Mouse (Mus musculus) stomach, embryonic 15.5 days (tissue): ENCODE results near the gene Col4a3. TPM values are rescaled to one million over a fixed set of nuclear protein-coding genes. Genes with fewer than 3 reads are reported as not detected.

Experiments used
- ATAC-seq: fragments of 200-750 bp; cut with Nextera tagmentation; 2 replicates; pipeline ENCODE4 v1.8.0; 2017; ENCODE audit warnings: low read depth, moderate number of reproducible peaks, moderate TSS enrichment; ENCODE audit not compliant: insufficient read depth, low FRiP score
- H3K27ac ChIP-seq: fragments of 300-500 bp; sonication (generic); 2 replicates; pipeline ENCODE4 v1.5.1; 2015; ENCODE audit warnings: mild to moderate bottlenecking, inconsistent platforms
- H3K27me3 ChIP-seq: fragments of 300-500 bp; sonication (generic); replicated peaks from 2 replicates; pipeline ENCODE4 v1.6.1; 2015; ENCODE audit warnings: inconsistent platforms
- H3K36me3 ChIP-seq: fragments of 300-500 bp; sonication (generic); 2 replicates; pipeline ENCODE4 v1.6.1; 2015; ENCODE audit warnings: inconsistent platforms
- H3K4me1 ChIP-seq: fragments of 300-500 bp; sonication (generic); 2 replicates; pipeline ENCODE4 v1.6.1; 2015; ENCODE audit warnings: inconsistent platforms
- H3K4me2 ChIP-seq: fragments of 300-500 bp; sonication (generic); 2 replicates; pipeline ENCODE4 v1.6.1; 2015; ENCODE audit warnings: mild to moderate bottlenecking, inconsistent platforms
- H3K4me3 ChIP-seq: fragments of 300-500 bp; sonication (generic); replicated peaks from 2 replicates; pipeline ENCODE4 v1.5.1; 2015; ENCODE audit warnings: inconsistent platforms
- H3K9ac ChIP-seq: fragments of 300-500 bp; sonication (generic); 2 replicates; pipeline ENCODE4 v1.6.1; 2015; ENCODE audit warnings: inconsistent platforms
- H3K9me3 ChIP-seq: fragments of 300-500 bp; sonication (generic); 2 replicates; pipeline ENCODE4 v1.6.1; 2016; ENCODE audit warnings: inconsistent platforms
- WGBS: fragments of 180-500 bp; shearing (Covaris S2); methylation state at CpG from one replicate; pipeline ENCODE4 v1.1.7; 2015; 5-methylcytosine and 5-hydroxymethylcytosine counted together
- polyA plus RNA-seq: library from polyadenylated mRNA; unstranded; fragments of >200 nt; fragmentation: Nextera tagmentation; extraction: Ambion mirVana; gene quantifications from 2 replicates; pipeline ENCODE4 v1.2.1, GENCODE M21; 2015

Gene Col4a3
- 0.36 and 0.42 TPM in 2 replicates for polyA plus RNA-seq

- ATAC-seq = peak; percentile 58; the same call in 1 of the 2 replicates
- Histone ChIP-seq H3K4me3 (peak within 1 kb of the TSS; percentile 37), H3K4me1 (0 out of 2 replicates have a peak, but pooled peaks cover 4% of the 10 kb centered on the region), H3K4me2 (peak within 1 kb of the TSS; percentile 71), H3K27me3 (peaks cover 9% of the 10 kb centered on the region; the same call in 1 of the 2 replicates), H3K9ac (no peak within 1 kb of the TSS), H3K9me3 (no peaks in the 10 kb centered on the region), H3K27ac (no peak within 1 kb of the TSS), H3K36me3 (no peaks in the 10 kb centered on the region)
- WGBS = 5% methylated on average over 34 of the region's 34 CpGs
Observed at GRCm38 (mm10) chr1:82586713-82587399, at the start of gene Col4a3, which contains the start of gene Col4a4. Gene Col4a3 (plus strand): TSS chr1:82586921. Gene Col4a4 (minus strand): TSS chr1:82586849.

- Histone ChIP-seq H3K4me3 (no peak overlapping the region), H3K27ac (no peak overlapping the region), H3K36me3 (no peaks in the 10 kb centered on the region), H3K4me1 (no peaks in the 10 kb centered on the region), H3K9me3 (no peaks in the 10 kb centered on the region), H3K4me2 (no peak overlapping the region), H3K27me3 (no peaks in the 10 kb centered on the region), H3K9ac (no peak overlapping the region)
- WGBS = 54% methylated on average over 3 of the region's 3 CpGs
- no peak for ATAC-seq
Observed at GRCm38 (mm10) chr1:82537848-82538247, 48.9 kb upstream of the Col4a3 start.

- no peaks in the 10 kb centered on the region for H3K9me3 ChIP-seq
- H3K4me1 ChIP-seq = no peaks in the 10 kb centered on the region
- no peak overlapping the region for H3K4me2 ChIP-seq
- 75% methylated on average over 5 of the region's 5 CpGs for WGBS
- H3K4me3 ChIP-seq = no peak overlapping the region
- no peaks in the 10 kb centered on the region for H3K27me3 ChIP-seq
- no peak for ATAC-seq
- no peak overlapping the region for H3K9ac ChIP-seq
- H3K36me3 ChIP-seq = no peaks in the 10 kb centered on the region
- H3K27ac ChIP-seq = no peak overlapping the region
Observed at GRCm38 (mm10) chr1:82540056-82540455, 46.7 kb upstream of the Col4a3 start.

DNA sequence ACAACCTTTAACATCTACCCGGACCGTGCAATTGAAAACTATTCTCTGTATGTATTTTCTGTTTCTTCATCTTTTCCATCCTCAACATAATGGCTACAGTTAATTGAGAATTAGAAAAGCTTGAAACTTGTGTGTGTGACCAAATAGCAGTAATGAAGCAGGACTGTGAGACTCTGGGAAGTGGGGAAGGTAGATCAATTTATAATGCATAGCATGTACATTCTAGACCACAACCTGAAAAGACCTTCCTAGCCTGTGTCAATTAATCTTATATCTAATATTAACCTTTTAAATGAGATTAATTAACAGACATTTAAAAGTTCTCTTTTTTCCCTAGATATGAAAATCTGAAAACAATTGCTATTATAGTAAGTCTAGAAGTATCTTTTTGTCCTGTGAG lies 42.8 kb upstream of the Col4a3 start:
- WGBS = 83% methylated on average over 2 of the region's 2 CpGs
- H3K9ac ChIP-seq = no peak overlapping the region

DNA sequence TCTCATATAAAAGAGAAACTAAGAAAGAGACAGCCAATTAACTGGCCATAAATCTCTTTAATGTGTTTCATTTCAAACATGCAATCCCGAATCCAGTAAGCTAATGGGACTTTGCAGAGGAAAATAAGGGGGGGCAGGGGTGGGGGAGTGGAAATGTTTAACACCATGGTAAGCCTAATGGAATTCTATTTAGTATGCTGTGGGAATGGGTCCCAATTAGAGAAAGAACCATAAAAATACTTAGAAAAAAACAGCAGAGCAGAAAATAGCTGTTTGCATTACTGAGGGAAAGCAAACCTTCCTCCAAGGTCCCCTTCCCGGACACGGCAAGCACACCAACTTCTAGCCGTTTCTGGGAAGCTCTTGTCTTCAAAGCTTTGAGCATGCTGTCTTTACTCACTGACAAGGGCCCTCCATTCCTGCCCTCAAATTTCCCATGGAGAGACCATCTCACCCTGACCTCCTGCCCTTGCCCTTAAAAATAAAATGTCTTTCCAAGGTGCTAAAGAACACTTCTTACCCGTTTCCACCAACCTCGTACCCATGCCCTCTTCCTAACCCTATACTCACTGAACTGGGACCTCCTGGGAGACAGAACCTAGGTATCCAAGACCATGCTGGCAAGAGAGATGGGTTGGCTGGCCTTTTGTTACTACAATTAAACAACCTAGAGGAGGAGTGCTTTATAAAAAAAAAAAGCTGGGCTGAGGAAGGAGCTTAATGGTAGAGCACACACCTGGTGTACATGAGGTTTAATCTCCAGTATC lies 42.1 kb upstream of the Col4a3 start:
- Histone ChIP-seq H3K27me3 (no peaks in the 10 kb centered on the region), H3K4me1 (no peaks in the 10 kb centered on the region), H3K4me2 (no peak overlapping the region), H3K27ac (no peak overlapping the region), H3K9me3 (no peaks in the 10 kb centered on the region), H3K4me3 (no peak overlapping the region), H3K36me3 (no peaks in the 10 kb centered on the region), H3K9ac (no peak overlapping the region)
- no peak for ATAC-seq
- WGBS = 58% methylated on average over 6 of the region's 6 CpGs

More for the DNA sequence above, 42.8 kb upstream of the Col4a3 start:
- H3K36me3 ChIP-seq = no peaks in the 10 kb centered on the region
- H3K4me1 ChIP-seq = no peaks in the 10 kb centered on the region
- H3K27ac ChIP-seq = no peak overlapping the region
- no peaks in the 10 kb centered on the region for H3K9me3 ChIP-seq
- H3K4me3 ChIP-seq = no peak overlapping the region
- no peak overlapping the region for H3K4me2 ChIP-seq
- no peaks in the 10 kb centered on the region for H3K27me3 ChIP-seq
- no peak for ATAC-seq

GRCm38 (mm10) chr1:82545199-82545960 lies 41.3 kb upstream of the Col4a3 start:
- H3K9me3 ChIP-seq = no peaks in the 10 kb centered on the region
- no peak overlapping the region for H3K27ac ChIP-seq
- H3K4me3 ChIP-seq = no peak overlapping the region
- ATAC-seq = no peak
- WGBS = 74% methylated on average over 8 of the region's 8 CpGs
- no peaks in the 10 kb centered on the region for H3K4me1 ChIP-seq
- H3K27me3 ChIP-seq = no peaks in the 10 kb centered on the region
- no peak overlapping the region for H3K9ac ChIP-seq
- H3K4me2 ChIP-seq = no peak overlapping the region
- H3K36me3 ChIP-seq = no peaks in the 10 kb centered on the region

DNA sequence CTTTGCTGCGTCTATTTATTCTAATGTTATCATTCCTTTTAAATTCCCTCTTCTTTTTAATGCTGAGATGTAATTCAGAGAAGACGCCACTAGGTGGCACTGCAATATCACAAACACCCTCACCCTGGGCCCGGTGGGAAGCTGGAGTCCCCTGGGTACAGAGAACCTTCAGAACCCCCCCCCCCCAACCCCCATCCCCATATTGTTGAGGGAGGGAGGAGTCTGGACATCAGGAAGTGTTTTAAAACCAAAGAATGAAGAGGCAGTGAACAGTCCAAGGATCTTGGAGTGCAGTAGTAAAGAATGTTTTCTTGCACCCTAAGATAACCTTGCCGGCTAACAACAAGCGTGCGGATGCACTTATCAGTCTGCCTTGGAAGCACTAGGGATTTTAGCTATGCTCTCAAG lies 32.3 kb upstream of the Col4a3 start:
- Histone ChIP-seq H3K4me2 (0 out of 2 replicates have a peak overlapping the region, but pooled peaks have one; percentile 3), H3K36me3 (no peaks in the 10 kb centered on the region), H3K27ac (no peak overlapping the region), H3K4me1 (0 out of 2 replicates have a peak, but pooled peaks cover 4% of the 10 kb centered on the region), H3K9ac (no peak overlapping the region), H3K9me3 (no peaks in the 10 kb centered on the region), H3K27me3 (no peaks in the 10 kb centered on the region), H3K4me3 (no peak overlapping the region)
- WGBS = 30% methylated on average over 6 of the region's 6 CpGs
- ATAC-seq = peak; percentile 50; the same call in 1 of the 2 replicates

DNA sequence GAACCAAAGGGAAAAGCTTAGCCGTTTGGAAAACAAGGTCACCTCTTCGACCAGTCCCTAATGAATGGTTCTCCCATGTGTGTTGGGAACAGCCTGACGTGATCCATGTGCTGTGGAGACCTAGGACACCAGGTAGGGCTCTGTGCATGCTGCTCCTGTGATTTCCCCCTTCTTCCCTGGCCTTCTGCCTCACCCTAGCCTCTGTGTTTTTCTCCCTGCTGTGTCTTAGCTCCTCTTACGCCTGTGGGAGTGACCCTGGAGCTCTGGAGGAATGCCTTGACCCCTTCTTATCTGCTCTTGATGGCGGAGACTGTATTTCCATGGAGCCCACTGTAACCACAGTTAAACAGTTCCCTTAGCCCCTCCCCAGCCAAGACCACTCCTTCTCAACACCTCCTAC lies 31.8 kb upstream of the Col4a3 start:
- ATAC-seq = peak; percentile 35; the same call in 1 of the 2 replicates
- H3K9me3 ChIP-seq = no peaks in the 10 kb centered on the region
- 48% methylated on average over 5 of the region's 5 CpGs for WGBS
- no peak overlapping the region for H3K4me3 ChIP-seq
- H3K4me2 ChIP-seq = 0 out of 2 replicates have a peak overlapping the region, but pooled peaks have one; percentile 3
- H3K36me3 ChIP-seq = no peaks in the 10 kb centered on the region
- 0 out of 2 replicates have a peak, but pooled peaks cover 4% of the 10 kb centered on the region for H3K4me1 ChIP-seq
- no peak overlapping the region for H3K9ac ChIP-seq
- no peaks in the 10 kb centered on the region for H3K27me3 ChIP-seq
- no peak overlapping the region for H3K27ac ChIP-seq

DNA sequence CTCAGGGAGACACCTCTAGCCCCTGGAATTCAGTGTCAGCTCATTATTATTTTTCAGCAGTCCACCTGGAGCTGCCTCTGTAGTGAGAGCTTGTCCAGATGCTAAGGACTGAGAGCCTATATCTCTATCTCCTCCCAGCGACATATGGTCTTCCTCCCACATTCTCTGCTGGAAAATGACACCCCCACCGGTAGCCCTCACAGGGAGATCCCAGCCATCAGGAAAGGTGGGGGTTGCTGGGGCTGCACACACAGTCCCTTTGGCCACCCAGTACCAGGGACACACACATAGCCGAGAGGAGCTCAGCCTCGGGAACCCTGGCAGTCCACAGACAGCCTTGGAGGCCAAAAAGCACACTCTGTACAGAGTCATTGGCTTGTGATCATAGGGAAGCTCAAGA lies 26.5 kb upstream of the Col4a3 start:
- 61% methylated on average over 4 of the region's 4 CpGs for WGBS
- H3K4me2 ChIP-seq = no peak overlapping the region
- H3K9ac ChIP-seq = no peak overlapping the region
- no peaks in the 10 kb centered on the region for H3K27me3 ChIP-seq
- H3K4me3 ChIP-seq = no peak overlapping the region
- H3K27ac ChIP-seq = no peak overlapping the region
- H3K9me3 ChIP-seq = no peaks in the 10 kb centered on the region
- H3K4me1 ChIP-seq = no peaks in the 10 kb centered on the region
- ATAC-seq = no peak
- no peaks in the 10 kb centered on the region for H3K36me3 ChIP-seq

DNA sequence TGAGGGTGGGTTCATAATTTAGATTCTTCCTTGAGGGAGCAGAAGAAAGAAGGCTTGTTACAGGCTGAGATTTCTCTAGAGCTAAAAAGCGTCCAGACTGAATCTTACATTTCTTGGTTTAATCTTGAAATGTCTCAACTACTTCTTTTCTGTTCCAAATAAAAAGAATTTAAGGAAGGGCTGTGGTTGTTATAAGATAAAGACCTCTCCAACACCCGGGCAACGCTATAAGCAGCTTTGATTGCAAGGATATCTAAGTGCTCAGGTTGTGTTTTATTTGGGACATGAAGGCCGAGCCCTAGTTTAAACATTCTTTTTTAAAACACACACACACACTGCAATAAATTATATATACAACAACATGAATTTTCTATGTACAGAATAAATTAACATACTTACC lies 17.3 kb upstream of the Col4a3 start:
- ATAC-seq = no peak
- H3K4me1 ChIP-seq = no peaks in the 10 kb centered on the region
- no peak overlapping the region for H3K4me2 ChIP-seq
- no peaks in the 10 kb centered on the region for H3K36me3 ChIP-seq
- WGBS = 72% methylated on average over 4 of the region's 4 CpGs
- no peaks in the 10 kb centered on the region for H3K9me3 ChIP-seq
- no peak overlapping the region for H3K27ac ChIP-seq
- H3K27me3 ChIP-seq = no peaks in the 10 kb centered on the region
- no peak overlapping the region for H3K4me3 ChIP-seq
- H3K9ac ChIP-seq = no peak overlapping the region

GRCm38 (mm10) chr1:82571758-82572157 lies 15.0 kb upstream of the Col4a3 start:
- 73% methylated on average over 1 of the region's 1 CpGs for WGBS

More at GRCm38 (mm10) chr1:82571758-82572157, 15.0 kb upstream of the Col4a3 start:
- Histone ChIP-seq H3K9me3 (no peaks in the 10 kb centered on the region), H3K9ac (no peak overlapping the region), H3K4me2 (no peak overlapping the region), H3K27ac (no peak overlapping the region), H3K27me3 (no peaks in the 10 kb centered on the region), H3K36me3 (no peaks in the 10 kb centered on the region), H3K4me3 (no peak overlapping the region), H3K4me1 (no peaks in the 10 kb centered on the region)
- ATAC-seq = no peak
